ENCODE assay signal across 9 mouse cellular contexts in the genomic region with DNA sequence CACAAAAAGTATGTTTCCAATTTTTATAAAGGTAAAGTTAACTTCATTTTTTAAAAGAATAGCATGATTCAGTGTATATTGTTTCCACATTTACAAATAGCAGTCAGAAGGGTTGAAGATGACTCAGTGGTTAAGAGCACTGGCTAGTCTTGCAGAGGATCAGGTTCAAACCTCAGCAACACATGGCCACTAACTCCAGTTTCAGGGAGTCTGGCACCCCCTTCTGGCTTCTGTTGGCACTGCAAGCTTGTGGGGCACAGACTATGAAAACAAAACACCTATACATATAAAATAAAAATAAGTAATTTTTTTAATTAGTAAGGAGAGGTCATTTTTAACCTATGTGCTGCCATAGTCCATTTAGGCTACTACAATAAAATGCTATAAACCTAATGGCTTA.
DNase-seq lines count a peak whose midpoint lies in the region; TF ChIP-seq lines count a peak whose summit lies in the region.
"Had no signal": no experiment of that assay in that cellular context is flagged by ENCODE, and none has a peak within 500 bp of the region (broad histone marks: within the 10 kb centered on the region; RNA-seq: fewer than 3 reads in every experiment).

No protein-coding gene starts in this region.

- no peaks in the 10 kb centered on the region for H3K36me3 ChIP-seq in small intestine, adult 2 months (ENCODE audit: control insufficient read depth, insufficient read depth, low read length)
- H3K36me3 ChIP-seq: lung, embryonic 15.5 days; neural tube, embryonic 15.5 days had no signal

- no peaks in the 10 kb centered on the region for H3K4me1 ChIP-seq in small intestine, adult 2 months (ENCODE audit: control insufficient read depth, insufficient read depth, insufficient read length, low read length)
- H3K4me1 ChIP-seq: lung, embryonic 15.5 days; neural tube, embryonic 15.5 days had no signal

- no peaks in the 10 kb centered on the region for H3K27me3 ChIP-seq in small intestine, adult 2 months (ENCODE audit: control insufficient read depth, insufficient read depth, low read length)
- H3K27me3 ChIP-seq: lung, embryonic 15.5 days; neural tube, embryonic 15.5 days had no signal

- H3K4me3 ChIP-seq in layer of hippocampus, adult 2 months: no peak overlapping the region
- H3K4me3 ChIP-seq in small intestine, adult 2 months (ENCODE audit: low read depth, low read length): no peak overlapping the region
- H3K4me3 ChIP-seq: lung, embryonic 15.5 days; neural tube, embryonic 15.5 days had no signal

- TF ChIP-seq POLR2A in small intestine, adult 2 months (IDR thresholded peaks at IDR 0.05; ENCODE audit: low read depth, low read length): no peak

- TF ChIP-seq CTCF in layer of hippocampus, adult 2 months (conservative IDR thresholded peaks at IDR 0.05): peak; percentile 69
- peak; percentile 37; the same call in 1 of the 2 replicates for TF ChIP-seq CTCF in small intestine, adult 2 months (IDR thresholded peaks at IDR 0.05; ENCODE audit: extremely low read depth, insufficient read length, insufficient replicate concordance, low read depth, low read length)

- no peak overlapping the region for H3K27ac ChIP-seq in layer of hippocampus, adult 2 months
- no peak overlapping the region for H3K27ac ChIP-seq in small intestine, adult 2 months (ENCODE audit: insufficient read depth, low read depth, low read length)
- H3K27ac ChIP-seq: lung, embryonic 15.5 days; neural tube, embryonic 15.5 days had no signal

- DNase-seq in layer of hippocampus, adult 2 months (ENCODE audit: low spot score in 2 of 2): no peak
- DNase-seq in layer of hippocampus, adult 11-12 months (ENCODE audit: low spot score): no peak
- DNase-seq in ES-CJ7 (ENCODE audit: low read depth, low spot score) (peak; percentile 48), ZHBTc4 (ENCODE audit: low read depth, low spot score) (peak; percentile 57)
- DNase-seq in ovary, postnatal 36 days (ENCODE audit: low spot score): no peak
- no peak for DNase-seq in layer of hippocampus, postnatal 14 days (ENCODE audit: low spot score in 2 of 2)

Comparison
In these comparisons a context has a peak if more than half of its experiments do, and no peak if none do; other contexts are left out.
1. DNase-seq: peak in ES-CJ7 (single experiment) and ZHBTc4 (single experiment); none in layer of hippocampus, adult 2 months (0 of 2), layer of hippocampus, adult 11-12 months (single experiment), ovary, postnatal 36 days (single experiment) and layer of hippocampus, postnatal 14 days (0 of 2).